Mouse (Mus musculus): ENCODE measurements around the gene Tenm4. TPM values are rescaled to one million over a fixed set of nuclear protein-coding genes. Genes with fewer than 3 reads are reported as not detected.

The Tenm4 gene
- polyA plus RNA-seq, 1 experiment from 2014 or later = 7.3 TPM

DNA sequence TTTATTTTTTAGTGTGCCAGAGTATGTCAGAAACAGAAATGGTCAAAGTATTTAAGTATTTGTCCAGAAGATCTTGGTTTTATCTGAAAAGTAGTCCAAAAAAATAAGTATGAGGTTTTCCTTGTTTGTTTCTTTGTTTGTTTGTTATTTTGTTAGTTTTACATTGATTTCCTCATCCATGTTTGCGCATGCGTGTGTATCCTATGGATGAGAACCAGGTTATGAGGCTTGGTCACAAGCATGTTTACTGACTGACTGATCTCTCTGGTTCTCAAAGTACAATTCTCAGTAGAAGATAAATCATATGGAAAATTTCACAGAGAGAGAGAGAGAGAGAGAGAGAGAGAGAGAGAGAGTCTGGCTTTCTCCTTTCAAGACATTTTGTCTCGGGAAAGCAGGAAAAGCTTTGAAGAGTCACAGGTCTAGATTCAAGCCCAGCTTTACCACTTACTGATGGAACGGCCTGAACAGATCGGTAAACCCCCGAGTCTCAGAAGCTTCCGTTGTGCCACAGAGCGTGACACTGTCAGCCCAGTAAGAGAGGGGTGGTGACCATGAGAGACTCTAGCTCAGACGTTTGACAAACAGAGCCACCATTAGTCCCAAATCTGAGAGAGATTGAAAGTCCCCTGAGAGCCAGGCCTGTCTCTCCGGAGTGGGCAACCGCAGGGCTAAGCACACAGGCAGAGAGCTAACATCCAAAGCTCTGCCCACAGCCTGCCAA lies 487.0 kb downstream of the Tenm4 start:
- H3K9me3 ChIP-seq (ENCODE audit: control insufficient read depth, low read length) = no peaks in the 10 kb centered on the region
- H3K4me3 ChIP-seq (ENCODE audit: low read depth, low read length) = no peak overlapping the region
- ATAC-seq (replicated peaks; ENCODE audit: low FRiP score) (no peak), DNase-seq (ENCODE audit: low spot score) (no peak)
- H3K27ac ChIP-seq (ENCODE audit: low read depth, low read length) = no peak overlapping the region
- H3K36me3 ChIP-seq (ENCODE audit: control insufficient read depth, insufficient read depth, low read length) = no peaks in the 10 kb centered on the region
- no peaks in the 10 kb centered on the region for H3K4me1 ChIP-seq (replicated peaks; ENCODE audit: control insufficient read depth, insufficient read depth, low read length)
- no peak overlapping the region for H3K9ac ChIP-seq (ENCODE audit: low read depth, low read length)
- 69% methylated on average over 11 of the region's 11 CpGs for WGBS
- H3K4me2 ChIP-seq = no peak overlapping the region
- H3K27me3 ChIP-seq (replicated peaks; ENCODE audit: control insufficient read depth, insufficient read depth, low read length) = no peaks in the 10 kb centered on the region

DNA sequence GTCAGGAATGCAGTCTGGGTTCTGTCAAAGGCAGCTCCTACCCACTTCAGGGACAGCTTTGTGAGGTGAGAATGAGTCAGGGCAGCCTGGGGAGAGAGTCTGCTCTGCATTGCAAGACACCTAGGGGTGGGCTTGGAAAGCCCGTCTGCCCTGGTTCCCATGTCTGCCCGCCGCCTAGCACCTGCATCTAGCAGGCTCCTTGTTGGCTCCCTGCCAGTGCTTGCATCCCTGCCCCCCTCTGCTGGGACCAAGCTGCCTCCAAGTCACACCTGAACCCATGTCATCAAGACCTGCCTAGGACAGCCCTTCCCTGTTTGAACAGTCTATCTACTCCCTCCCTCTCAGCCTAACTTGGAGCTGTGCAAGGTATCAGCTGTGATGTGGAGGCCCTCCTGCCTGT lies 489.9 kb downstream of the Tenm4 start:
- Histone ChIP-seq H3K4me2 (no peak overlapping the region), H3K4me1 (replicated peaks; ENCODE audit: control insufficient read depth, insufficient read depth, low read length) (no peaks in the 10 kb centered on the region), H3K36me3 (ENCODE audit: control insufficient read depth, insufficient read depth, low read length) (no peaks in the 10 kb centered on the region), H3K27me3 (replicated peaks; ENCODE audit: control insufficient read depth, insufficient read depth, low read length) (no peaks in the 10 kb centered on the region), H3K9ac (ENCODE audit: low read depth, low read length) (no peak overlapping the region), H3K4me3 (ENCODE audit: low read depth, low read length) (no peak overlapping the region), H3K27ac (ENCODE audit: low read depth, low read length) (no peak overlapping the region), H3K9me3 (ENCODE audit: control insufficient read depth, low read length) (no peaks in the 10 kb centered on the region)
- ATAC-seq (replicated peaks; ENCODE audit: low FRiP score) (no peak), DNase-seq (ENCODE audit: low spot score) (no peak)
- 42% methylated on average over 3 of the region's 3 CpGs for WGBS

DNA sequence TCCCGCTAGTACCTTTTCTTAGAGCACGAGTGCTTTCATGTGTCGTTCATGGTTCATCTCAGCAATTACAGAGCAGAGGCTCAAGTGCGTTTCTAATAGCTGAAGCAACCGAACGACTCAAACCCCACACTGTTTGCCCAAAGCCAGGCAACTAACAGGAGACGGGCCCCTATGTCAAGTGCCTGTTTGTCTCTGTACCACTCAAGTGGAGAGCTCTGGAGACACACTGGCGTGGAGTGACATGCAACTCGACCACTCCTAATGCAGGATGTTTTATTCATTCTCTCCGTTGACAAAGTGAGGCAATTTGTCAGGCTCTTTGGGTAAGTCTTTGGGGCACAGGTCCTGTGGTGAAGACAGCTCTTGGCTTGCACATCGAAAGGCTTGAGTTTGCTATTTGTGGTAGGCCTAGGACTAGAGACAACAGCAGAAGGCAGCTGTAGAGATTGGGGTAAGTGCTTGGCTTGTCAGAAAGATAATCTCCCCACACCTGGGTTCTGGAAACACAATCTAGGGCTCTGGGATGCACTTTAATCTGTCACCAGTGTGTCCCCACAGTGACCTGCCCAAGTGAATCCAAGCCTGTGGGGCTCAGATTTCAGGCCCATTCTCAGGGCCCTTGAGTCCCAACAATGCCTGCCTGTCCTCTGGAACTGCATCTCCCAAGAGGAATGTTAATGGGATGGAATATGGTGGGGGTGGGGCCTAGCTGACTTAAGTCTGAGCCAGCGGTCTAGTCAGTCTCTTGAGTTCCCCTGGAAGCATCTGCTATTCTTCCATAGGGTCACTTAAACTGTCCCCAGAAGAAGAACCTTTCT lies 490.5 kb downstream of the Tenm4 start:
- DNase-seq (ENCODE audit: low spot score) (no peak), ATAC-seq (replicated peaks; ENCODE audit: low FRiP score) (no peak)
- H3K4me2 ChIP-seq = no peak overlapping the region
- H3K9me3 ChIP-seq (ENCODE audit: control insufficient read depth, low read length) = no peaks in the 10 kb centered on the region
- no peak overlapping the region for H3K27ac ChIP-seq (ENCODE audit: low read depth, low read length)
- H3K27me3 ChIP-seq (replicated peaks; ENCODE audit: control insufficient read depth, insufficient read depth, low read length) = no peaks in the 10 kb centered on the region
- no peak overlapping the region for H3K4me3 ChIP-seq (ENCODE audit: low read depth, low read length)
- 58% methylated on average over 12 of the region's 12 CpGs for WGBS
- no peaks in the 10 kb centered on the region for H3K36me3 ChIP-seq (ENCODE audit: control insufficient read depth, insufficient read depth, low read length)
- no peak overlapping the region for H3K9ac ChIP-seq (ENCODE audit: low read depth, low read length)
- H3K4me1 ChIP-seq (replicated peaks; ENCODE audit: control insufficient read depth, insufficient read depth, low read length) = no peaks in the 10 kb centered on the region

DNA sequence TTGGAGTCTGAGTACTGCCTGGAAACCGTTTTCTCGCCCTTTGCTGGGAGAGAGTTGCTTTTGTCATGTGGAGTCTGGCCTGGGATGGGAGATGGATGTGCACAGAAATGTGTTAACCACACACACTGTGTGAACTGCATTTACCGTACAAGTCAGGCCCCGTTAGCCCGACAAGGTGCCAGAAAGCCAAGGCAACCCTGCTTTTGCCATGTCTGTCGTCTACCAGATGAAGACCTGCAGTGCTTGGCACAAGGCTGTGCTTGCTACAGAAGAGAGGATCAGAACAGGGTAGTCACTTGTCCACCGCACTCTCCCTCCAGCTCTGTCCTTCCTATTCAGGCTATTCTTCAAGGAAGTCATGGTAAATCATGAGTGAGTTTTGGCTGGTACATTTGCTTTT lies 492.3 kb downstream of the Tenm4 start:
- H3K4me2 ChIP-seq = no peak overlapping the region
- H3K4me1 ChIP-seq (replicated peaks; ENCODE audit: control insufficient read depth, insufficient read depth, low read length) = no peaks in the 10 kb centered on the region
- no peak overlapping the region for H3K27ac ChIP-seq (ENCODE audit: low read depth, low read length)
- no peaks in the 10 kb centered on the region for H3K27me3 ChIP-seq (replicated peaks; ENCODE audit: control insufficient read depth, insufficient read depth, low read length)
- H3K36me3 ChIP-seq (ENCODE audit: control insufficient read depth, insufficient read depth, low read length) = no peaks in the 10 kb centered on the region
- H3K4me3 ChIP-seq (ENCODE audit: low read depth, low read length) = no peak overlapping the region
- H3K9me3 ChIP-seq (ENCODE audit: control insufficient read depth, low read length) = no peaks in the 10 kb centered on the region
- WGBS = 78% methylated on average over 7 of the region's 7 CpGs
- DNase-seq (ENCODE audit: low spot score) (no peak), ATAC-seq (replicated peaks; ENCODE audit: low FRiP score) (no peak)
- H3K9ac ChIP-seq (ENCODE audit: low read depth, low read length) = no peak overlapping the region

DNA sequence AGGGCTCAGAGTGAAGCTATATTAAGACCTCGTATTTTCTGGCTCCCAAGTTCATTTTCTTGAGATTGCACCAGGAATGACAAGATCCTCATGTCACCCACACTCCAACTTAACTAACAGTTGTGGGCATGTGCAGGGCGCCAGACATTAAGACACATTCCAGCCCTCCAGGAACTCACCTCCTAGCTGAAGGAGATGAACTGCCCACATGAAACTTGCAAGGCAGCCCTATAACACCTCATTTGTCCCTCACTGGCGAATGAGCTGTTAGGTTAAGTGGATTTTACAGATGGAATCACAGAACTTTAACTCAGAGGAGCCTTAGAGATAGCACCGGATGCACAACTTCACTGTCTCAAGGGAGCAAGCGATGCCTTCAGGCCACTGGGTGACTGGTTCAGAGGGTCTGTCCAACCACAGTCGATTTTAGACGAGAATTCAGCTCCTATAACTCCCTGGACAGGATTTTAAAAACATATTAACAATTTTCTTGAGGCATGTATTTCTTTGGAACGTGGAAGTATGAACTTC lies 495.4 kb downstream of the Tenm4 start:
- Histone ChIP-seq H3K36me3 (ENCODE audit: control insufficient read depth, insufficient read depth, low read length) (no peaks in the 10 kb centered on the region), H3K9ac (ENCODE audit: low read depth, low read length) (no peak overlapping the region), H3K4me2 (no peak overlapping the region), H3K9me3 (ENCODE audit: control insufficient read depth, low read length) (no peaks in the 10 kb centered on the region), H3K4me3 (ENCODE audit: low read depth, low read length) (no peak overlapping the region), H3K27me3 (replicated peaks; ENCODE audit: control insufficient read depth, insufficient read depth, low read length) (no peaks in the 10 kb centered on the region), H3K27ac (ENCODE audit: low read depth, low read length) (no peak overlapping the region), H3K4me1 (replicated peaks; ENCODE audit: control insufficient read depth, insufficient read depth, low read length) (no peaks in the 10 kb centered on the region)
- DNase-seq (ENCODE audit: low spot score) = no peak
- ATAC-seq (replicated peaks; ENCODE audit: low FRiP score) = no peak
- WGBS = 58% methylated on average over 8 of the region's 8 CpGs

DNA sequence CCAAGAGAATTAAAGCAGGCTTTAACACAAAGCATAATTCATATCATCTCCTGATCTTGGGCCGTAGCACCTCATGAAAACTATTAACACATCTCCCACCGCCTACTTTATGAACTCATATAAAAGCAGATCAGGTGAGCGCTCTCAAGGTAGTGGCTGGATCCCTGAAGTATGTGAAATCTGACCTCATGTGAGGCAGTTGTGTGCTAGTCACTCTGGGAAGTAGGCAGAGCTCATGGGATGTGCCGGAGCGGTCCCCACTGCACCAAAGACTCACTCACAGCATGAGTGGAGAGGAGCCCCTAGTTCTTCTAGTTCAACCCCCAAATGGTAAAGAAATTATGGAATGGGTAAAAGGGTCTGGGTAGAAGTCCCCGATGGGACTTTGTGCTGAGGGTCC lies 496.6 kb downstream of the Tenm4 start:
- H3K4me1 ChIP-seq (replicated peaks; ENCODE audit: control insufficient read depth, insufficient read depth, low read length) = no peaks in the 10 kb centered on the region
- H3K4me3 ChIP-seq (ENCODE audit: low read depth, low read length) = no peak overlapping the region
- H3K9me3 ChIP-seq (ENCODE audit: control insufficient read depth, low read length) = no peaks in the 10 kb centered on the region
- 84% methylated on average over 6 of the region's 6 CpGs for WGBS
- no peaks in the 10 kb centered on the region for H3K27me3 ChIP-seq (replicated peaks; ENCODE audit: control insufficient read depth, insufficient read depth, low read length)
- H3K4me2 ChIP-seq = no peak overlapping the region
- DNase-seq (ENCODE audit: low spot score) = no peak
- H3K9ac ChIP-seq (ENCODE audit: low read depth, low read length) = no peak overlapping the region
- H3K27ac ChIP-seq (ENCODE audit: low read depth, low read length) = no peak overlapping the region
- ATAC-seq (replicated peaks; ENCODE audit: low FRiP score) = no peak
- no peaks in the 10 kb centered on the region for H3K36me3 ChIP-seq (ENCODE audit: control insufficient read depth, insufficient read depth, low read length)

DNA sequence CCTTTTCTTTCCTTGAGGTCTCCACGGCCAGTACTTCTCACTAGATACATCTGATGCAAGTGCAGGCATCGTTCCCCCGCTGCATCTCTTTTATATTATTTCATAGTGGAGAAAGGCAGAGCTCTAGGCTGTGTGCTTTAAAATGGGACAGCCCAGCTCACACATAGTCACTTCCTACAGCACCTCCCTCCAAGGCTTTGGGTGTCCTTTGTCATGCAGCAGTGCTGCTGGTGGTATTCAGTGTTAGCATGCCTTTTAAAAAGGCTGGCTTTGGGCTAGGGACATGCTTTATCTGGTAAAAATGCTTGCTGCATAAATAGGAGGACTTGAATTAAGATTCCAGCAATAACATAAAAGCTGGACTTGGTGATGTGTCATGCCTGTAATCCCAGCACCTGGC lies 499.0 kb downstream of the Tenm4 start:
- 89% methylated on average over 3 of the region's 3 CpGs for WGBS
- DNase-seq (ENCODE audit: low spot score) = no peak
- Histone ChIP-seq H3K4me3 (ENCODE audit: low read depth, low read length) (no peak overlapping the region), H3K4me1 (replicated peaks; ENCODE audit: control insufficient read depth, insufficient read depth, low read length) (no peaks in the 10 kb centered on the region), H3K27me3 (replicated peaks; ENCODE audit: control insufficient read depth, insufficient read depth, low read length) (no peaks in the 10 kb centered on the region), H3K27ac (ENCODE audit: low read depth, low read length) (no peak overlapping the region), H3K9me3 (ENCODE audit: control insufficient read depth, low read length) (no peaks in the 10 kb centered on the region), H3K9ac (ENCODE audit: low read depth, low read length) (no peak overlapping the region), H3K36me3 (ENCODE audit: control insufficient read depth, insufficient read depth, low read length) (no peaks in the 10 kb centered on the region), H3K4me2 (no peak overlapping the region)
- ATAC-seq (replicated peaks; ENCODE audit: low FRiP score) = no peak

DNA sequence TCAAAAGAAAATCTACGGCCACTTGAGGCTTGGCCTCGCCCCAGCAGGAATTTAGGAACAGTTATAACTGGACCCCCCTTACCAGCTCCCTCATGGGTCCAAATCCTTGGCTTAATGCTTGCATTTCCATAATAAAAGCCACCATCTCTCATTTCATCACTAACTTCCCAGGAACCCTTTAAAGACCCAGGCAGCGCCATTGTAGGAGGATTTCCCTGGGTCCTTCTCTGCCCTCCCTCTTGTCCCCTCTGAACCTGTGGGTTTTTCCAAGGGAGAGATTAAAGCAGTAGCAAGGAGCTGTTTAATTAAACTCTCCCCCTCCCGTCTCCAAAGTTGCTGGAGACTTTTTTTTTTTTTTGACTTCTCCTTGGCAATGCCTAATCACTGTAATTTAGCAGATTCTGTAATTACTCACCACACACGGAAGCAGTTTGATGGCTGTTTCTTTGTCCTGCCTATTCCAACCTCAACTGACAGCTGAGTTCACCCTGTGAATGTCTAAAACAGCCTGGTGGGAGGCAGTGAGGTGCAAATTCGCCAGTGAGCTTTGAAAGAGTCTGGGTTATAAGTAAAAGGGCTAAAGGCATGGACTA lies 501.4 kb downstream of the Tenm4 start:
- no peak for ATAC-seq (replicated peaks; ENCODE audit: low FRiP score)
- Histone ChIP-seq H3K4me2 (no peak overlapping the region), H3K4me3 (ENCODE audit: low read depth, low read length) (no peak overlapping the region), H3K9me3 (ENCODE audit: control insufficient read depth, low read length) (no peaks in the 10 kb centered on the region), H3K9ac (ENCODE audit: low read depth, low read length) (no peak overlapping the region), H3K27me3 (replicated peaks; ENCODE audit: control insufficient read depth, insufficient read depth, low read length) (no peaks in the 10 kb centered on the region), H3K4me1 (replicated peaks; ENCODE audit: control insufficient read depth, insufficient read depth, low read length) (no peaks in the 10 kb centered on the region), H3K36me3 (ENCODE audit: control insufficient read depth, insufficient read depth, low read length) (no peaks in the 10 kb centered on the region), H3K27ac (ENCODE audit: low read depth, low read length) (no peak overlapping the region)
- no peak for DNase-seq (ENCODE audit: low spot score)
- 44% methylated on average over 6 of the region's 6 CpGs for WGBS

All from liver, embryonic 11.5 days (tissue).